Mouse (Mus musculus): ENCODE measurements around the gene Hivep3. TPM values are rescaled to one million over a fixed set of nuclear protein-coding genes. Genes with fewer than 3 reads are reported as not detected.

The Hivep3 gene
- polyA plus RNA-seq, 1 experiment from 2014 or later, result 8.6 TPM

- H3K4me1 ChIP-seq (ENCODE audit: control insufficient read depth, insufficient read depth, low read length), result no peaks in the 10 kb centered on the region; the same call in 1 of the 2 replicates
- H3K36me3 ChIP-seq (ENCODE audit: control insufficient read depth, insufficient read depth, low read length), result no peaks in the 10 kb centered on the region
- no peak for ATAC-seq (ENCODE audit: insufficient number of reproducible peaks, insufficient read depth, low FRiP score, low read depth)
- H3K4me2 ChIP-seq (replicated peaks; ENCODE audit: low read depth, low read length), result no peak overlapping the region
- no peaks in the 10 kb centered on the region for H3K9me3 ChIP-seq (ENCODE audit: control insufficient read depth, low read depth, low read length)
- H3K27ac ChIP-seq (ENCODE audit: low read length), result no peak overlapping the region
- WGBS, result 85% methylated on average over 3 of the region's 3 CpGs
- no peak overlapping the region for H3K9ac ChIP-seq (replicated peaks; ENCODE audit: low read depth, low read length)
- no peaks in the 10 kb centered on the region for H3K27me3 ChIP-seq (ENCODE audit: control insufficient read depth, insufficient read depth, low read length)
- no peak overlapping the region for H3K4me3 ChIP-seq (ENCODE audit: low read depth, low read length)
These were observed 420.2 kb downstream of the Hivep3 start for GRCm38 (mm10) chr4:120153736-120154135.

GRCm38 (mm10) chr4:120158714-120159310, 425.2 kb downstream of the Hivep3 start:
- H3K4me1 ChIP-seq (ENCODE audit: control insufficient read depth, insufficient read depth, low read length), result peaks cover 15% of the 10 kb centered on the region; the same call in 1 of the 2 replicates
- 36% methylated on average over 5 of the region's 5 CpGs for WGBS
- H3K27me3 ChIP-seq (ENCODE audit: control insufficient read depth, insufficient read depth, low read length), result no peaks in the 10 kb centered on the region
- no peak overlapping the region for H3K9ac ChIP-seq (replicated peaks; ENCODE audit: low read depth, low read length)
- ATAC-seq (ENCODE audit: insufficient number of reproducible peaks, insufficient read depth, low FRiP score, low read depth), result peak; percentile 39; the same call in 1 of the 2 replicates
- H3K36me3 ChIP-seq (ENCODE audit: control insufficient read depth, insufficient read depth, low read length), result no peaks in the 10 kb centered on the region
- peak overlapping the region; percentile 27; the same call in 1 of the 2 replicates for H3K27ac ChIP-seq (ENCODE audit: low read length)
- H3K4me2 ChIP-seq (replicated peaks; ENCODE audit: low read depth, low read length), result no peak overlapping the region
- no peak overlapping the region for H3K4me3 ChIP-seq (ENCODE audit: low read depth, low read length)
- no peaks in the 10 kb centered on the region for H3K9me3 ChIP-seq (ENCODE audit: control insufficient read depth, low read depth, low read length)

GRCm38 (mm10) chr4:120161166-120161949, 427.8 kb downstream of the Hivep3 start, which contains the start of gene Edn2:
TSS of gene Edn2 (plus strand) at chr4:120161206.
- Histone ChIP-seq H3K27me3 (ENCODE audit: control insufficient read depth, insufficient read depth, low read length) (no peaks in the 10 kb centered on the region), H3K4me2 (replicated peaks; ENCODE audit: low read depth, low read length) (peak within 1 kb of the TSS; percentile 41), H3K27ac (ENCODE audit: low read length) (no peak within 1 kb of the TSS), H3K36me3 (ENCODE audit: control insufficient read depth, insufficient read depth, low read length) (no peaks in the 10 kb centered on the region), H3K9ac (replicated peaks; ENCODE audit: low read depth, low read length) (no peak within 1 kb of the TSS), H3K4me1 (ENCODE audit: control insufficient read depth, insufficient read depth, low read length) (peaks cover 15% of the 10 kb centered on the region; the same call in 1 of the 2 replicates), H3K9me3 (ENCODE audit: control insufficient read depth, low read depth, low read length) (no peaks in the 10 kb centered on the region), H3K4me3 (ENCODE audit: low read depth, low read length) (peak within 1 kb of the TSS; percentile 2; the same call in 1 of the 2 replicates)
- 33% methylated on average over 29 of the region's 29 CpGs for WGBS
- peak; percentile 82 for ATAC-seq (ENCODE audit: insufficient number of reproducible peaks, insufficient read depth, low FRiP score, low read depth)

- peaks cover 15% of the 10 kb centered on the region; the same call in 1 of the 2 replicates for H3K4me1 ChIP-seq (ENCODE audit: control insufficient read depth, insufficient read depth, low read length)
- H3K9me3 ChIP-seq (ENCODE audit: control insufficient read depth, low read depth, low read length), result no peaks in the 10 kb centered on the region
- no peak overlapping the region for H3K4me3 ChIP-seq (ENCODE audit: low read depth, low read length)
- peak overlapping the region; percentile 15; the same call in 1 of the 2 replicates for H3K27ac ChIP-seq (ENCODE audit: low read length)
- no peaks in the 10 kb centered on the region for H3K27me3 ChIP-seq (ENCODE audit: control insufficient read depth, insufficient read depth, low read length)
- no peaks in the 10 kb centered on the region for H3K36me3 ChIP-seq (ENCODE audit: control insufficient read depth, insufficient read depth, low read length)
- no peak for ATAC-seq (ENCODE audit: insufficient number of reproducible peaks, insufficient read depth, low FRiP score, low read depth)
- H3K4me2 ChIP-seq (replicated peaks; ENCODE audit: low read depth, low read length), result 0 out of 2 replicates have a peak overlapping the region, but pooled peaks have one; percentile 5
- H3K9ac ChIP-seq (replicated peaks; ENCODE audit: low read depth, low read length), result no peak overlapping the region
- 63% methylated on average over 8 of the region's 8 CpGs for WGBS
These were observed 429.0 kb downstream of the Hivep3 start for GRCm38 (mm10) chr4:120162586-120162985.

- H3K27ac ChIP-seq (ENCODE audit: low read length), result no peak overlapping the region; the same call in 1 of the 2 replicates
- 29% methylated on average over 11 of the region's 11 CpGs for WGBS
- no peak for ATAC-seq (ENCODE audit: insufficient number of reproducible peaks, insufficient read depth, low FRiP score, low read depth)
- H3K9ac ChIP-seq (replicated peaks; ENCODE audit: low read depth, low read length), result no peak overlapping the region
- H3K36me3 ChIP-seq (ENCODE audit: control insufficient read depth, insufficient read depth, low read length), result no peaks in the 10 kb centered on the region
- no peaks in the 10 kb centered on the region for H3K9me3 ChIP-seq (ENCODE audit: control insufficient read depth, low read depth, low read length)
- H3K4me2 ChIP-seq (replicated peaks; ENCODE audit: low read depth, low read length), result 0 out of 2 replicates have a peak overlapping the region, but pooled peaks have one; percentile 5
- no peak overlapping the region for H3K4me3 ChIP-seq (ENCODE audit: low read depth, low read length)
- peaks cover 15% of the 10 kb centered on the region; the same call in 1 of the 2 replicates for H3K4me1 ChIP-seq (ENCODE audit: control insufficient read depth, insufficient read depth, low read length)
- H3K27me3 ChIP-seq (ENCODE audit: control insufficient read depth, insufficient read depth, low read length), result no peaks in the 10 kb centered on the region
These were observed 429.7 kb downstream of the Hivep3 start for GRCm38 (mm10) chr4:120163242-120163641.

- no peak overlapping the region for H3K4me2 ChIP-seq (replicated peaks; ENCODE audit: low read depth, low read length)
- H3K4me1 ChIP-seq (ENCODE audit: control insufficient read depth, insufficient read depth, low read length), result peaks cover 11% of the 10 kb centered on the region; the same call in 1 of the 2 replicates
- H3K27ac ChIP-seq (ENCODE audit: low read length), result no peak overlapping the region
- H3K9me3 ChIP-seq (ENCODE audit: control insufficient read depth, low read depth, low read length), result no peaks in the 10 kb centered on the region
- no peak for ATAC-seq (ENCODE audit: insufficient number of reproducible peaks, insufficient read depth, low FRiP score, low read depth)
- H3K36me3 ChIP-seq (ENCODE audit: control insufficient read depth, insufficient read depth, low read length), result no peaks in the 10 kb centered on the region
- 87% methylated on average over 5 of the region's 5 CpGs for WGBS
- H3K9ac ChIP-seq (replicated peaks; ENCODE audit: low read depth, low read length), result no peak overlapping the region
- H3K27me3 ChIP-seq (ENCODE audit: control insufficient read depth, insufficient read depth, low read length), result no peaks in the 10 kb centered on the region
- no peak overlapping the region for H3K4me3 ChIP-seq (ENCODE audit: low read depth, low read length)
These were observed 430.7 kb downstream of the Hivep3 start for GRCm38 (mm10) chr4:120164316-120164715.

- Histone ChIP-seq H3K4me1 (ENCODE audit: control insufficient read depth, insufficient read depth, low read length) (peaks cover 9% of the 10 kb centered on the region), H3K4me3 (ENCODE audit: low read depth, low read length) (no peak overlapping the region), H3K27me3 (ENCODE audit: control insufficient read depth, insufficient read depth, low read length) (no peaks in the 10 kb centered on the region), H3K9ac (replicated peaks; ENCODE audit: low read depth, low read length) (no peak overlapping the region), H3K36me3 (ENCODE audit: control insufficient read depth, insufficient read depth, low read length) (no peaks in the 10 kb centered on the region), H3K27ac (ENCODE audit: low read length) (no peak overlapping the region), H3K9me3 (ENCODE audit: control insufficient read depth, low read depth, low read length) (no peaks in the 10 kb centered on the region), H3K4me2 (replicated peaks; ENCODE audit: low read depth, low read length) (no peak overlapping the region)
- no peak for ATAC-seq (ENCODE audit: insufficient number of reproducible peaks, insufficient read depth, low FRiP score, low read depth)
- 67% methylated on average over 6 of the region's 6 CpGs for WGBS
These were observed 434.2 kb downstream of the Hivep3 start for GRCm38 (mm10) chr4:120167778-120168177.

GRCm38 (mm10) chr4:120168346-120168745, 434.8 kb downstream of the Hivep3 start:
- Histone ChIP-seq H3K4me3 (ENCODE audit: low read depth, low read length) (no peak overlapping the region), H3K27me3 (ENCODE audit: control insufficient read depth, insufficient read depth, low read length) (no peaks in the 10 kb centered on the region), H3K9me3 (ENCODE audit: control insufficient read depth, low read depth, low read length) (no peaks in the 10 kb centered on the region), H3K27ac (ENCODE audit: low read length) (no peak overlapping the region), H3K4me2 (replicated peaks; ENCODE audit: low read depth, low read length) (no peak overlapping the region), H3K36me3 (ENCODE audit: control insufficient read depth, insufficient read depth, low read length) (no peaks in the 10 kb centered on the region), H3K4me1 (ENCODE audit: control insufficient read depth, insufficient read depth, low read length) (peaks cover 7% of the 10 kb centered on the region; the same call in 1 of the 2 replicates), H3K9ac (replicated peaks; ENCODE audit: low read depth, low read length) (no peak overlapping the region)
- ATAC-seq (ENCODE audit: insufficient number of reproducible peaks, insufficient read depth, low FRiP score, low read depth), result no peak
- WGBS, result 91% methylated on average over 4 of the region's 4 CpGs

Data from stomach, embryonic 14.5 days (tissue).